Mouse (Mus musculus): Measurements from ENCODE around the gene Lfng.

The Lfng gene

DNA sequence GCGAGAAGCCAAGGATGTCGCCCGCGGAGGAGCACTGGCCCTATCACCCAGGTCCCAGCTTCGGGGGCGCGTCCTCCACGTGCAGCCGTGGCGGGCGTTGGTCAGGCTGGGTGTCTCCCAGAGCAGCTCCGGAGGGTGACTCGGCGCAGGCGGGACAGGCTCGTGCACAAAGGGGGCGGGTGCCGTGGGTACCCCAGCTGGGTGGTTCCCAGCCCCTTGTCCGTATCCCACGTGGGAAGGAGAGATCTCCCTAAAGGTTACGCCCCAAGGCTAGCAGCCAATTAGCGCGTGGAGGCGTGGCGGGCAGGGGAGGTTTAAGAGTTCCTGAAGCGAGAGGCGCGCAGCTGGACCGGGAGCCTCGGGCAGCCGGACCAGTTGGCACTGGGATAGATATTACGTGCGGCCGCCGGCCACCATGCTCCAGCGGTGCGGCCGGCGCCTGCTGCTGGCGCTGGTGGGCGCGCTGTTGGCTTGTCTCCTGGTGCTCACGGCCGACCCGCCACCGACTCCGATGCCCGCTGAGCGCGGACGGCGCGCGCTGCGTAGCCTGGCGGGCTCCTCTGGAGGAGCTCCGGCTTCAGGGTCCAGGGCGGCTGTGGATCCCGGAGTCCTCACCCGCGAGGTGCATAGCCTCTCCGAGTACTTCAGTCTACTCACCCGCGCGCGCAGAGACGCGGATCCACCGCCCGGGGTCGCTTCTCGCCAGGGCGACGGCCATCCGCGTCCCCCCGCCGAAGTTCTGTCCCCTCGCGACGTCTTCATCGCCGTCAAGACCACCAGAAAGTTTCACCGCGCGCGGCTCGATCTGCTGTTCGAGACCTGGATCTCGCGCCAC, at the start of gene Lfng:
Gene Lfng (plus strand): TSS at position 320 of the 835 bp plus-strand sequence.
- in situ Hi-C loops (cut with MboI; ENCODE audit: low pct_unique_long_range_greater_than_20kb in 1 of 2, low sequenced_read_pairs in 2 of 2, unreplicated experiment in 1 of 2) = no loop called here

DNA sequence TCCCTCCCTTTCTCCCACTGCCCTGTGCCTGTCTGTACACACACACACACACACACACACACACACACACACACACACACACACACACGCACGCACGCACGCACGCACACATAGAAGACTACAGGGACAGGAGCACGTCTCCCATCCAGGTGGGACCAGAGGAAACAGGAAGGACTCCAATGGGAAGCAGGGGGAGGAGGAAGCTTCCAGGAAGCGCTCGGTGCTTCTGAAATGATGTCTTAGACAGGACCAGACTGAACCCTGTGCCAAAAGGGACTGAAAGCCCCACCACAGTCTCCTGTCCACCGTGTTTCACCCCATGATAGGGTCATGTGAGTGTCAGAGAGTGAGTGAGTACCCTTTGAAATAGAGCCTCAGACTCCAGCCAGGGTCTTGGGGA, 44.5 kb upstream of the Lfng start:
- in situ Hi-C loops (cut with MboI; ENCODE audit: low pct_unique_long_range_greater_than_20kb in 1 of 2, low sequenced_read_pairs in 2 of 2, unreplicated experiment in 1 of 2) = no loop called here

DNA sequence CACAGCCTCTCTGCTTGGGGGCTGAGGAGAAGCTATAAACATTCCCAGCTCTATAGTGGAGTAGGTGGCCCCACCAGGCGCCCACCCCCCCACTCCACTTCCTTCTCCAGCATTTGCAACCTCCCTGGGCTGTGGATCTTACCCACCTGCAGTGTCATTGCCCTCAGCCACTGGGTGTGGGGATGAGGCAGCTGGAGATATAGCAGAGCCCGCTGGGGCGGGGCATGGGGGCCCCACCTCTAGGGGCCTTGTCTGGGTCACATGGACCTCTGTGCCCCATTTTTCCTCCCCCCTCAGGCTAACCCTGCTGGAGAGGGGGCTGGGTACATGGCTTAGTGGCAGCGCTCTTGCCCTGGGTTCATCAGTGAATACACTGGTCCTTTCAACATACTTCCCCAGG, 42.2 kb upstream of the Lfng start, which contains the start of gene Grifin:
Gene Grifin (minus strand): TSS at position 176 of the 400 bp plus-strand sequence.
- in situ Hi-C loops (cut with MboI; ENCODE audit: low pct_unique_long_range_greater_than_20kb in 1 of 2, low sequenced_read_pairs in 2 of 2, unreplicated experiment in 1 of 2) = no loop called here

DNA sequence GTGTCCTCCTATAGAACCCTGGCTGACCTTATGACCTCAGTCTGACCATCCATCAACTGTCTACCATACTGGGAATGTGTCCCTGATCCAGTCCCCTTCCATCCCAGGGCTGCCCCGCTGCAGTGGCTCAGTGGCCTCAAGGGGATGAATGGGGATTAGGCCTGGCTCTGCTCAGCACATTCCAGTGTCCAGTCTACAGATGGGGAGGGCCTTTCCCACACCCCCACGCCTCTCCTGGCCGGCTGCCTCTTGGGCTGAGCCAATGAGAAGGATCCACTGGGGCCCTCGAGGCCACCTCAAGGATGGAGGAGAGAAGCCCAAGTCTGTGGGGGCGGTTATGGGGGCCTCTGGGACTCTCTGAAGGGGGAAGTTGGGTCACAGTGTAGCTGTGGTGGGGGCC, 41.7 kb upstream of the Lfng start:
- in situ Hi-C loops (cut with MboI; ENCODE audit: low pct_unique_long_range_greater_than_20kb in 1 of 2, low sequenced_read_pairs in 2 of 2, unreplicated experiment in 1 of 2) = no loop called here

GRCm38 (mm10) chr5:140565856-140566255, 41.3 kb upstream of the Lfng start:
- in situ Hi-C loops (cut with MboI; ENCODE audit: low pct_unique_long_range_greater_than_20kb in 1 of 2, low sequenced_read_pairs in 2 of 2, unreplicated experiment in 1 of 2) = no loop called here

DNA sequence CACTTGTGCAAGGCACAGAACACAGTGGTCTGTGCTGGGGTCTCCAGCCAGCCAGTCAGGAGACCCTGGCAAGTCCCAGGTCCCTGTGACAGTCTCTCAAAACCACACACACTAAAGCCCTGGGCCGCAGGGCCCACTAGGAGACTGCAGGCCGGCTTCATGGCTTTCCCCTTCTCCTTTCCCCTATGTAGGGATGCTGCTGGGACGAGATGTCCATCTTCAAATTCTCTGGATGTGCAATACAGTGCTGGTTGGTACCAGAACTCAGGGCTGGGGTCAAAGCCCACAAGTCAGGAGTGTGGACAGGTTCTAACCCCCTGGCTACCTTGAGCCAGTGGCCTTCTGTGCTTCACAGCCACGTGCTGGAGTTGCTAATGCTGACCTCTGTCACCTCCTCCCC, 40.8 kb upstream of the Lfng start:
- in situ Hi-C loops (cut with MboI; ENCODE audit: low pct_unique_long_range_greater_than_20kb in 1 of 2, low sequenced_read_pairs in 2 of 2, unreplicated experiment in 1 of 2) = no loop called here

GRCm38 (mm10) chr5:140567321-140567720, 39.8 kb upstream of the Lfng start:
- in situ Hi-C loops (cut with MboI; ENCODE audit: low pct_unique_long_range_greater_than_20kb in 1 of 2, low sequenced_read_pairs in 2 of 2, unreplicated experiment in 1 of 2) = no loop called here

GRCm38 (mm10) chr5:140567751-140568150, 39.4 kb upstream of the Lfng start:
- in situ Hi-C loops (cut with MboI; ENCODE audit: low pct_unique_long_range_greater_than_20kb in 1 of 2, low sequenced_read_pairs in 2 of 2, unreplicated experiment in 1 of 2) = no loop called here

DNA sequence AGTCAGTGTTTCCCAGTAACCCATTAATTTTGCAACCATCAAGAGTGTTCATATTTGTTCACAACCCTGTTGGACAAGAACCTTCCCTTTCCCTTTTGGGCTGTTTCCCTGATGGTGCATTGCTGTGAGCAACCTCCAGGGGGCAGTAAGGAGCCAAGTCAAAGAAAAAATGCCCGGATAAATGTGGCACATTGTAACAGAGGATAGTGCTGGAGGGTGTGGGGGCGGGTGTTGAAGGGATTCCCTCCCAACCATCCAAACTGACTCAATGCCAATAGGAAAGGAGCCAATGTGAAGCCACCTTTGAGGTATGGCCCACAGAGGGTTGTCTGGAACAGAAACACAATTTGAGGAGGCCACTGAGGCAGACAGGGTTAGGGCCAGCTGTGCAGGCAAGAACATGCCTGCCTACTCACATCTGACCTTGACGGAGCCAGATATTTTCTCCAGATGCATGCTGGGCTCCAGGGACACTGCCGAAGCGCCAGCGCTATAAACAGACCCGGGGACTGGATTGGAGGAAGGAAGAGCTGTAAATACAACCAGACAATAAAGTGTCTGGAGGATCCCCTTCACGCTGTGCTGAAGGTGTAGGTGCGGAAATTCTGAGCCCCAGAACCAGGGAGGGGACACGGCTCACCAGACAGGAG, 38.7 kb upstream of the Lfng start:
- in situ Hi-C loops (cut with MboI; ENCODE audit: low pct_unique_long_range_greater_than_20kb in 1 of 2, low sequenced_read_pairs in 2 of 2, unreplicated experiment in 1 of 2) = no loop called here

- in situ Hi-C loops (cut with MboI; ENCODE audit: low pct_unique_long_range_greater_than_20kb in 1 of 2, low sequenced_read_pairs in 2 of 2, unreplicated experiment in 1 of 2) = no loop called here
These were observed 38.0 kb upstream of the Lfng start for GRCm38 (mm10) chr5:140569032-140569595.

GRCm38 (mm10) chr5:140570223-140570870, 36.8 kb upstream of the Lfng start:
- in situ Hi-C loops (cut with MboI; ENCODE audit: low pct_unique_long_range_greater_than_20kb in 1 of 2, low sequenced_read_pairs in 2 of 2, unreplicated experiment in 1 of 2) = no loop called here

DNA sequence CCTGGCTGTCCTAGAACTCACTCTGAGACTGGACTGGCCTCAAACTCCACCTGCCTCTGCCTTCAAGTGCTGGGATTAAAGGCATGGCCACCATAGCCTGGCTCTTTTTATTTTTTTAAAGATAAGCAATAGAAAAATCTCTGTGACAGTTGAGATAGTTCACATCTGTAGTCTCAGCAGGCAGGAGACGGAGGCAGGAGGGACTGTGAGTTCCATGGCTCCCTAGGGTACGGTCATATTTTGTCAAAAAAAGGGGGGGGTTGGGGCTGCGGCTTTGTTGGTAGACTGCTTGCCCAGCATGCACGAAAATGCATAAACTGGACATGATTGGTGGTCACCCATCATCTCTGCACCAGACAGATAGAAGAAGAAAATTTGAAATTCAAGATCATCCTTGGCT, 35.9 kb upstream of the Lfng start:
- in situ Hi-C loops (cut with MboI; ENCODE audit: low pct_unique_long_range_greater_than_20kb in 1 of 2, low sequenced_read_pairs in 2 of 2, unreplicated experiment in 1 of 2) = no loop called here

DNA sequence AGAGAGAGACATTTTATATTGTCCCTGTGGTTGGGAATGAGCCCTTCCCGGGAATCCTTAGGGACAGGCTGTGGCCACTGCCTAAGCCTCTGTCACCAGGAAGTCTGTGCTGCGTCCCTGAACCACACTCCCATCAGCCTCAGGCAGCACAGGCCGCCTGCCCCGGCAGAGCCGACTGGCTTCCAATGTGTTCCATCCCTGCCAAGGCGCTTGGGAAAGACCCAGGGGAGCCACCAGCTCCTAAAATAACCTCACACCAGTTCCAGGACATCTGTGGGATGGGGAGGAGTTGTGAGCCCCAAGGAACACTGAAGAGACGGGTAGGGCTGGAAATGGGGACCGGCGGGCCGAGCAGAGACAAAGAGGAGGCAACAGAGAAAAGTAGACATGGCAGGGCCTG, 35.4 kb upstream of the Lfng start:
- in situ Hi-C loops (cut with MboI; ENCODE audit: low pct_unique_long_range_greater_than_20kb in 1 of 2, low sequenced_read_pairs in 2 of 2, unreplicated experiment in 1 of 2) = no loop called here

GRCm38 (mm10) chr5:140572611-140573010, 34.5 kb upstream of the Lfng start:
- in situ Hi-C loops (cut with MboI; ENCODE audit: low pct_unique_long_range_greater_than_20kb in 1 of 2, low sequenced_read_pairs in 2 of 2, unreplicated experiment in 1 of 2) = no loop called here

DNA sequence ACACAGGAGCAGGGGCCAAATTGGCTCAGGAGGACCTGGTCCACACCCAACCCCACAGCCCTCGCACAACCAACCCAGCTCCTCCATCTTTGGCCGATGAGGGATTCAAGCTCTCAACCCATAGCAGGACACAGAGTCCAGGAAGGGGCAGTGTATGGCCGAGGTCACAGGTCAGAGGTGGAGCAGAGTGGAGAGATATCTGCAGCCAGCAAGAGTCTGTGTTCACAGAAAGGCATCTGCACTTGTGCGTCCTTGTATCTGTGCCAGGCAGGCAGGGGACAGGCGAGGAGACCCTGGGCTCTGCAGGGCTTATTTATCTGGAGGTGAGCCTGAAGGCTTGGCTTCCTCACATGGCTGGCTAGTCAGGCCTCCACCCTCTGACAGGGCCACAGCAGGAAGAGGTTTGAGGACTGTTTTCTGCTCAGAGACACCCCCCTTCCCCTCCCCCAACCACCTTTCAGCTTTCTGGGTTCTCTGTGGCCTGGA, 31.7 kb upstream of the Lfng start:
- in situ Hi-C loops (cut with MboI; ENCODE audit: low pct_unique_long_range_greater_than_20kb in 1 of 2, low sequenced_read_pairs in 2 of 2, unreplicated experiment in 1 of 2) = no loop called here

DNA sequence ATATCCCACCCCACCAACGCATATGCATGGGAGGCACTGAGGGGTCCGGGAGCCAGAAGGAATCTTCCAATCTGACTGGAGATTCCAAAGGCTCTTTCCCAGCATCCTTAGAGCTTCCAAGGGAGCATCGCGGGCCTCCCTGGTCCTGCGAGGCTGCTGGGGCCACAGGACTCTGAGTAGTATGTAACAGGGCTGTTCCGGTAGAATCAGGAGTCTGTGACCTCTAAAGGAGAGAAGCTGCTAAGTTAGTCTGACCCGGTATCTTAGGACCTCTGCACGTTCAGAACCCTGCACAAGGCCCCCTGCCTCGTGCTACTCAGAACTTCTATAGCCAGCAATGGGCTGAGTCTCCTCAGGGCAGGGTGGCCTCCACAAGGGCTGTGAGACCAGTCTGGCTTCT, 27.9 kb upstream of the Lfng start:
- in situ Hi-C loops (cut with MboI; ENCODE audit: low pct_unique_long_range_greater_than_20kb in 1 of 2, low sequenced_read_pairs in 2 of 2, unreplicated experiment in 1 of 2) = no loop called here

DNA sequence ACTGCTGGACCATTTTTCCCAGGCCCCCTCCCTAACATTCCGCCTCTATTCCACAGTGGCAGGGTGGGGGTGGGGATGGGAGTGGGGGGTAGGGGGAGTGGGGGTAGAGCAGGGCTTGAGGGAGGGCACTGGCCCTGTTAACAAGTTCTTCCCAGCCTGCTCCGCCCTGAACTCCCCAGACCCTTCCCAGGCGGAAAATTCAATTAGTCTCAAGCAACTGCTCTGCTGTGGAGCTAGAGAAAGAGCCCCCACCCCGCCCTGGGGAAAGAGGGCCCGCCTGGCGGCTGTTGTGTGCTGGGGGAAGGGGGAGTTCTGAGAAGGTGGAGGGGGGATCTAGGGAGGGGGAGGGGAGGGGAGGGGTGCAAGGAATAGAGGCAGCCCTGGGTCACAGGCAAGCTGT, 27.3 kb upstream of the Lfng start:
- in situ Hi-C loops (cut with MboI; ENCODE audit: low pct_unique_long_range_greater_than_20kb in 1 of 2, low sequenced_read_pairs in 2 of 2, unreplicated experiment in 1 of 2) = no loop called here

DNA sequence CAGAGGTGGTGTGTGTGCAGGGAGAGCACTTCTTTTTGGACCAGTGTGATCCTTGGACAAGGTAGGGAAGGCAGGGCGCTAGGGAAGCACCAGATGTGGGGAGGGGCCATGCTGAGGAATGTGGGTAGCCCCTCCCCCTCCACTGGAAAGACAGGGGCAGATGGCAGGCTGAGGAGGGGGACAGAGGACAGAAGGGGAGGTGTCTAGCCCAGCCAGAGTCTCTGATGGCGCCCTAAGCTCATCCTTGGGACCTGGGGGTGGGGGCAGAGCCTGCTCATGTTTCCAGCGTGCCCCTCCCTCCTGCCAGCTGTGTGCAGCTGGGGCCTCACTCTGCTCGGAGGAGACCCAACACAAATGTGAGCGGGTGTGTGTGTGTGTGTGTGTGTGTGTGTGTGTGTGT, 25.6 kb upstream of the Lfng start:
- in situ Hi-C loops (cut with MboI; ENCODE audit: low pct_unique_long_range_greater_than_20kb in 1 of 2, low sequenced_read_pairs in 2 of 2, unreplicated experiment in 1 of 2) = no loop called here

All from mouse embryonic stem cell (cell line).